Mouse (Mus musculus) layer of hippocampus, adult 9-11 months (tissue): ENCODE results near the gene Clptm1.

Source experiments
- DNase-seq: peaks from one replicate; pipeline ENCODE4 v3.0.0; 2022

The Clptm1 gene

GRCm38 (mm10) chr7:19664955-19665841 lies at the start of gene Clptm1:
Gene Clptm1, minus strand, starts transcription at chr7:19665033.
- peak; percentile 97 for DNase-seq

- DNase-seq, result no peak
These were observed 48.8 kb upstream of the Clptm1 start for GRCm38 (mm10) chr7:19713598-19713997.

GRCm38 (mm10) chr7:19713196-19713595 lies 48.4 kb upstream of the Clptm1 start:
- DNase-seq, result no peak

GRCm38 (mm10) chr7:19712414-19712813 lies 47.6 kb upstream of the Clptm1 start:
- DNase-seq, result no peak

- no peak for DNase-seq
These were observed 45.8 kb upstream of the Clptm1 start for GRCm38 (mm10) chr7:19710650-19711049.

- DNase-seq, result no peak
These were observed 40.4 kb upstream of the Clptm1 start for GRCm38 (mm10) chr7:19705271-19705670.

- DNase-seq, result no peak
These were observed 39.6 kb upstream of the Clptm1 start for GRCm38 (mm10) chr7:19704475-19704874.

- no peak for DNase-seq
These were observed 38.2 kb upstream of the Clptm1 start for GRCm38 (mm10) chr7:19702859-19703555.

GRCm38 (mm10) chr7:19701069-19701761 lies 36.4 kb upstream of the Clptm1 start:
- peak; percentile 71 for DNase-seq

GRCm38 (mm10) chr7:19700299-19701068 lies 35.7 kb upstream of the Clptm1 start:
- DNase-seq, result no peak

GRCm38 (mm10) chr7:19699827-19700148 lies 35.0 kb upstream of the Clptm1 start:
- DNase-seq, result no peak

GRCm38 (mm10) chr7:19698907-19699826 lies 34.3 kb upstream of the Clptm1 start, which contains the start of gene Apoe:
Gene Apoe, minus strand, starts transcription at chr7:19699188.
- peak; percentile 91 for DNase-seq

- no peak for DNase-seq
These were observed 33.4 kb upstream of the Clptm1 start for GRCm38 (mm10) chr7:19697949-19698906.

GRCm38 (mm10) chr7:19696336-19696873 lies 31.6 kb upstream of the Clptm1 start:
- DNase-seq, result no peak

- DNase-seq, result no peak
These were observed 31.0 kb upstream of the Clptm1 start for GRCm38 (mm10) chr7:19695881-19696280.

- DNase-seq, result no peak
These were observed 30.4 kb upstream of the Clptm1 start for GRCm38 (mm10) chr7:19695213-19695594.

GRCm38 (mm10) chr7:19694336-19695212 lies 29.7 kb upstream of the Clptm1 start:
- DNase-seq, result no peak

GRCm38 (mm10) chr7:19693421-19693820 lies 28.6 kb upstream of the Clptm1 start:
- peak; percentile 84 for DNase-seq
